Mouse (Mus musculus) midbrain, embryonic 16.5 days (tissue): ENCODE measurements at regions not wholly inside any gene's neighbourhood (a gene's known extent, or its start where the extent isn't known, plus 50 kb on each side); places are given as distances from the start of the nearest gene placed in this dataset.

Experiments
- ATAC-seq: fragments of 200-750 bp; cut with Nextera tagmentation; 2 replicates; pipeline ENCODE4 v1.8.0; 2017; ENCODE audit warnings: moderate TSS enrichment
- H3K27ac ChIP-seq: fragments of 300-500 bp; sonication (generic); 2 replicates; pipeline ENCODE4 v1.5.1; 2014; ENCODE audit warnings: mild to moderate bottlenecking, low read length, mixed read lengths
- H3K27me3 ChIP-seq: fragments of 300-500 bp; sonication (generic); 2 replicates; pipeline ENCODE4 v1.6.1; 2014; ENCODE audit warnings: low read depth, low read length, mixed read lengths; ENCODE audit not compliant: control insufficient read depth, insufficient read depth
- H3K36me3 ChIP-seq: fragments of 300-500 bp; sonication (generic); 2 replicates; pipeline ENCODE4 v1.6.1; 2014; ENCODE audit warnings: mild to moderate bottlenecking, low read length, moderate library complexity, mixed read lengths; ENCODE audit not compliant: control insufficient read depth, insufficient read depth
- H3K4me1 ChIP-seq: fragments of 300-500 bp; sonication (generic); 2 replicates; pipeline ENCODE4 v1.6.1; 2014; ENCODE audit warnings: mild to moderate bottlenecking, low read length, mixed read lengths; ENCODE audit not compliant: control insufficient read depth, insufficient read depth
- H3K4me2 ChIP-seq: fragments of 300-500 bp; sonication (generic); 2 replicates; pipeline ENCODE4 v1.6.1; 2014; ENCODE audit warnings: mild to moderate bottlenecking, low read length, mixed read lengths
- H3K4me3 ChIP-seq: fragments of 300-500 bp; sonication (generic); 2 replicates; pipeline ENCODE4 v1.5.1; 2014; ENCODE audit warnings: low read depth, mild to moderate bottlenecking, low read length, moderate library complexity, mixed read lengths
- H3K9ac ChIP-seq: fragments of 300-500 bp; sonication (generic); 2 replicates; pipeline ENCODE4 v1.6.1; 2014; ENCODE audit warnings: low read depth, low read length, mixed read lengths
- H3K9me3 ChIP-seq: fragments of 300-500 bp; sonication (generic); replicated peaks from 2 replicates; pipeline ENCODE4 v1.6.1; 2014; ENCODE audit warnings: mild to moderate bottlenecking, low read length, mixed read lengths; ENCODE audit not compliant: control insufficient read depth, poor library complexity, severe bottlenecking
- WGBS: fragments of 180-500 bp; shearing (Covaris S2); extraction: QIAGEN DNeasy Blood & Tissue Kit; methylation state at CpG from one replicate; pipeline ENCODE4 v1.1.7; 2014; 5-methylcytosine and 5-hydroxymethylcytosine counted together

- no peak for ATAC-seq
- H3K9me3 ChIP-seq: no peaks in the 10 kb centered on the region
- no peaks in the 10 kb centered on the region for H3K27me3 ChIP-seq
- no peak overlapping the region for H3K4me2 ChIP-seq
- no peaks in the 10 kb centered on the region for H3K36me3 ChIP-seq
- no peaks in the 10 kb centered on the region for H3K4me1 ChIP-seq
- no peak overlapping the region for H3K27ac ChIP-seq
- H3K4me3 ChIP-seq: no peak overlapping the region
- WGBS: 79% methylated on average over 6 of the region's 6 CpGs
- H3K9ac ChIP-seq: no peak overlapping the region
These were observed 288.2 kb downstream of the Cog6 start for GRCm38 (mm10) chr3:52728860-52729259.

- H3K4me3 ChIP-seq: no peak overlapping the region
- H3K9me3 ChIP-seq: no peaks in the 10 kb centered on the region
- H3K27me3 ChIP-seq: no peaks in the 10 kb centered on the region
- no peak overlapping the region for H3K27ac ChIP-seq
- H3K9ac ChIP-seq: no peak overlapping the region
- H3K4me1 ChIP-seq: no peaks in the 10 kb centered on the region
- no peak for ATAC-seq
- H3K36me3 ChIP-seq: no peaks in the 10 kb centered on the region
- 94% methylated on average over 5 of the region's 5 CpGs for WGBS
- H3K4me2 ChIP-seq: no peak overlapping the region
These were observed 288.6 kb downstream of the Cog6 start for GRCm38 (mm10) chr3:52728426-52728825.

- H3K9me3 ChIP-seq: no peaks in the 10 kb centered on the region
- H3K36me3 ChIP-seq: no peaks in the 10 kb centered on the region
- no peak overlapping the region for H3K4me3 ChIP-seq
- H3K4me1 ChIP-seq: no peaks in the 10 kb centered on the region
- WGBS: 88% methylated on average over 3 of the region's 3 CpGs
- no peaks in the 10 kb centered on the region for H3K27me3 ChIP-seq
- H3K27ac ChIP-seq: no peak overlapping the region
- ATAC-seq: no peak
- no peak overlapping the region for H3K9ac ChIP-seq
- no peak overlapping the region for H3K4me2 ChIP-seq
These were observed 292.7 kb downstream of the Cog6 start for GRCm38 (mm10) chr3:52724354-52724753.

GRCm38 (mm10) chr3:52722946-52723345 is 294.1 kb downstream of the Cog6 start:
- WGBS: 94% methylated on average over 2 of the region's 2 CpGs
- ATAC-seq: no peak
- no peak overlapping the region for H3K9ac ChIP-seq
- no peak overlapping the region for H3K4me2 ChIP-seq
- H3K4me1 ChIP-seq: no peaks in the 10 kb centered on the region
- H3K27ac ChIP-seq: no peak overlapping the region
- no peaks in the 10 kb centered on the region for H3K36me3 ChIP-seq
- H3K9me3 ChIP-seq: no peaks in the 10 kb centered on the region
- no peak overlapping the region for H3K4me3 ChIP-seq
- no peaks in the 10 kb centered on the region for H3K27me3 ChIP-seq

- H3K4me3 ChIP-seq: no peak overlapping the region
- H3K36me3 ChIP-seq: no peaks in the 10 kb centered on the region
- no peaks in the 10 kb centered on the region for H3K4me1 ChIP-seq
- no peaks in the 10 kb centered on the region for H3K9me3 ChIP-seq
- H3K27ac ChIP-seq: no peak overlapping the region
- no peak overlapping the region for H3K4me2 ChIP-seq
- ATAC-seq: no peak
- no peak overlapping the region for H3K9ac ChIP-seq
- H3K27me3 ChIP-seq: no peaks in the 10 kb centered on the region
- WGBS: 90% methylated on average over 3 of the region's 3 CpGs
These were observed 297.9 kb downstream of the Cog6 start for GRCm38 (mm10) chr3:52719181-52719580.

GRCm38 (mm10) chr3:52717324-52717723 is 299.7 kb downstream of the Cog6 start:
- 92% methylated on average over 5 of the region's 5 CpGs for WGBS
- Histone ChIP-seq H3K27ac (no peak overlapping the region), H3K9me3 (no peaks in the 10 kb centered on the region), H3K4me2 (no peak overlapping the region), H3K36me3 (no peaks in the 10 kb centered on the region), H3K4me3 (no peak overlapping the region), H3K9ac (no peak overlapping the region), H3K27me3 (no peaks in the 10 kb centered on the region), H3K4me1 (no peaks in the 10 kb centered on the region)
- no peak for ATAC-seq

GRCm38 (mm10) chr3:52712151-52712550 is 304.9 kb downstream of the Cog6 start:
- no peak overlapping the region for H3K4me2 ChIP-seq
- no peaks in the 10 kb centered on the region for H3K9me3 ChIP-seq
- no peaks in the 10 kb centered on the region for H3K4me1 ChIP-seq
- no peaks in the 10 kb centered on the region for H3K36me3 ChIP-seq
- H3K4me3 ChIP-seq: no peak overlapping the region
- H3K27ac ChIP-seq: no peak overlapping the region
- H3K9ac ChIP-seq: no peak overlapping the region
- WGBS: 94% methylated on average over 5 of the region's 5 CpGs
- ATAC-seq: no peak
- no peaks in the 10 kb centered on the region for H3K27me3 ChIP-seq

GRCm38 (mm10) chr3:52711133-52711532 is 305.9 kb downstream of the Cog6 start:
- 65% methylated on average over 9 of the region's 9 CpGs for WGBS
- Histone ChIP-seq H3K27me3 (no peaks in the 10 kb centered on the region; the same call in 1 of the 2 replicates), H3K9me3 (no peaks in the 10 kb centered on the region), H3K36me3 (no peaks in the 10 kb centered on the region), H3K4me2 (no peak overlapping the region), H3K4me1 (no peaks in the 10 kb centered on the region), H3K27ac (no peak overlapping the region), H3K9ac (no peak overlapping the region), H3K4me3 (no peak overlapping the region)
- no peak for ATAC-seq

GRCm38 (mm10) chr3:52708746-52709145 is 308.3 kb downstream of the Cog6 start:
- H3K27me3 ChIP-seq: no peaks in the 10 kb centered on the region; the same call in 1 of the 2 replicates
- H3K36me3 ChIP-seq: no peaks in the 10 kb centered on the region
- H3K4me3 ChIP-seq: no peak overlapping the region
- no peaks in the 10 kb centered on the region for H3K4me1 ChIP-seq
- H3K27ac ChIP-seq: no peak overlapping the region
- ATAC-seq: no peak
- H3K9ac ChIP-seq: no peak overlapping the region
- no peaks in the 10 kb centered on the region for H3K9me3 ChIP-seq
- H3K4me2 ChIP-seq: no peak overlapping the region
- 78% methylated on average over 3 of the region's 3 CpGs for WGBS

- WGBS: 58% methylated on average over 1 of the region's 1 CpGs
- H3K27ac ChIP-seq: no peak overlapping the region
- no peak for ATAC-seq
These were observed 308.7 kb downstream of the Cog6 start for GRCm38 (mm10) chr3:52708301-52708700.

More at GRCm38 (mm10) chr3:52708301-52708700, 308.7 kb downstream of the Cog6 start:
- Histone ChIP-seq H3K9ac (no peak overlapping the region), H3K27me3 (no peaks in the 10 kb centered on the region; the same call in 1 of the 2 replicates), H3K4me1 (no peaks in the 10 kb centered on the region), H3K4me3 (no peak overlapping the region), H3K4me2 (no peak overlapping the region), H3K36me3 (no peaks in the 10 kb centered on the region), H3K9me3 (no peaks in the 10 kb centered on the region)
